Mouse (Mus musculus): ENCODE results near the gene Slc34a3.

Gene Slc34a3

DNA sequence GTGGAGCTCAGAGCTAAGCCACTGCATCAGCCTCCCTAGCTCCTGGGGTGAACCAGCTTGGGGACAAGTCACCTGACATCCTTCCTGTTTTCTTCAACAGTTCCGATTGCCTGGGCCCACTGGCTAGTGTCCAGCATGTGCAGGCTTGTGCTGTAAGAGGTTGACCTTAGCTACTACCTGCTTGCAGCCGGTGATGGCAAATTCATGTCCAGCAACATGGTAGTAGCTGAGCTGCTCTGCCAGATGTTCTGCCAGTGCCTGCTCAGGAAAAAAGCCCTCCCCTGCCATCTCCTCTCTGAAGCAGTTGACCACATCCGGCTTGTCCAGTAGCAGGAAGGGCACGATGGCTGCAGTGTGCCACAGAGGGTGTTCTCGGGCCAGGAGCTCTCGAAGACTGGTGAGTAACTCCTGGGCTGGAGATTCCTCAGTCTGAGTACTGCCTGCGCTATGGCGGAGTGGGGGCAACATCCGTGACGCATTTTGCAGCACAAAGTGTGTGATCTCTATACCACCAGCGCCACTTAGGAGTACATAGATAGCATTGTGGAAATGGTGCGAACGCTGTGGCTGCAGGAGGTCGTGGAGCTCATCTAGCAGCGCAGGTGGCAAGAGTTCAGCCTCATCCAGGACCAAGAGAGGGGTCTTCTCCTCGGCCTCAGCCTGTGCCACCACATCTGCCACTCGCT is 39.5 kb downstream of the Slc34a3 start:
- no peak for DNase-seq (ENCODE audit: low read depth, low spot score)

DNA sequence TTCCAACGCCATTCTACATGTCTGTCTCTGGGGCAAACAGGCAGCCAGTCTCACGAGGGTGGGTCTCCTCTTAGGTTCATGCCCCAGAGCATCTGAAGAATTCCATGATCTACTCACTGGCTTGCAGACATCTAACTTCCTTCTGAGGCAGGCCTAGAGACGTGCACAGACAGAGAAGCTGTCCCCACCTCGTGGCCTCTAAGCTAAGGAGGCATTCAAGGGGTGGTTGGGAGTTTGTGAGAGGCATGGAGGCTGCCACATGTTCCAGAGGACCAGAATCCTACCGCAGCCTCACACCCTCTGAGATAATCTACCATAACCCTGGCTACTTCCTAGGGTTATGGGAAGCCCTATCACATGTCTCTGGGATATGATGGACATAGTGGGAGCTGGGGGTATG is 40.2 kb downstream of the Slc34a3 start:
- DNase-seq (ENCODE audit: low read depth, low spot score): no peak

- peak; percentile 46 for DNase-seq (ENCODE audit: low read depth, low spot score)
Observed at GRCm38 (mm10) chr2:25193330-25193770, 40.8 kb downstream of the Slc34a3 start.

GRCm38 (mm10) chr2:25187841-25188240 is 46.3 kb downstream of the Slc34a3 start:
- no peak for DNase-seq (ENCODE audit: low read depth, low spot score)

DNA sequence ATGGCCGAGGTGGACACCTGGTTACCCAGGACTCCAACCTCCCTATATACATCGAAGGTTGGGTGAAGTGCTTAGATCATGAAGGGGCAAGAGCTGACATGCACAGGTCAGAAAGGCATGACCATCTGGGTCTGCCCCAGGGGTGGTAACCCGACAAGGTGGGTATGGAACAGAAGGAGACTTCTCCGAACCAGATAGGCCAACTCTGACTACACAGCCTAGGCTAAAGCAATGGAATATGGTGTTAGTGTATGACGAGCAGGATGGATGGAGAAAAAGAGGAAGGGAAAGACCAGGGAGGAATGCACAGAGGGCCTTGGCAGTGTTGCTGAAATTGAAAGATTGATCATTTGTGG is 47.6 kb downstream of the Slc34a3 start:
- no peak for DNase-seq (ENCODE audit: low read depth, low spot score)

DNA sequence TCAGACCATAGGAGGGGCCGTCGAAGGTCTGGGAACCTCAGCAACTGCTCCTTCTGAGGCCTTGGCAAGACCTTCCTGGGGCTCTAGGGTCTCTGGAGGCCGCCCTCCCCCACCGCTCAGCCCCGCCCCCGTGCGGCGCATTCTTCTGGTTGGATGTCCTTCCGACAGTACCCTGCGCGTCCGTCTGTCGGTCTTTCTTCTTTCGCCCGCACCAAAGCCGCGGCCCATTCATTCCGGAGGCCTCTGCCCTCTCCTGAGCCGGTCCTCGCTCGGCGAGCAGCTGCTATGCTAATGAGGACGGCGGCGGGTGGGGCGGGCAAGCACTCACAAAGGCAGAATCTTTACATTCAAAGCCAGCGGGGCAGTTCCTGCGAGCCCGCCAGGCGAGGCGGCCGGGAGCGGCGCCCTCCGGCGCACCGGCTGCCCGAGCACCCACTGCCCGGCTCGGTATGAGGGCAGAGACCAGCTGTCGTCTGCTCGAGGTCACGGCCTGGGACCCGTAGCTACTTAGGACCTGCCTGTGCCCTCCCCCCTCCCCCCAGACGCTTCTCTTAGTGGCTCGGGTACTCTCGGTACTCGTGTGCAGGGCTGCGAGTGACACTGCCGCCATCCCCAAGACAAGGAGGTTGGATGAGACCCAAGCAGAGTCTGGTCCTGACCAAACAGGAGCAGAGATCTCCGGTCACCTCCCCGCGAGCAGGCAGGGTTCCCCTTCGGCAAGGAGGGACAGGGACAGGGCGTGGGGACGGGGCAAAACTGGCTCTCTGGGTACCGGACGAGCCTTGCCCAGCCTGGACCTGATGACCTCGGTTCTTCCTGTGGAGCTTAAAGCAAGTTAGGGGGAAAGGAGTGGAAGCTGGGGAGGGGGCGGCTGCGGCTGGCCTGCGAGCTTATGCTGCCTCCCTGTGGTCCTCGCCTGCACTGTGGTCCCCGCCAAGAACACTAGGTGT is 48.3 kb downstream of the Slc34a3 start:
- DNase-seq (ENCODE audit: low read depth, low spot score): no peak

- no peak for DNase-seq (ENCODE audit: low read depth, low spot score)
Observed at GRCm38 (mm10) chr2:25184496-25184895, 49.7 kb downstream of the Slc34a3 start.

GRCm38 (mm10) chr2:25183336-25183735 is 50.8 kb downstream of the Slc34a3 start:
- DNase-seq (ENCODE audit: low read depth, low spot score): no peak

- DNase-seq (ENCODE audit: low read depth, low spot score): no peak
Observed at GRCm38 (mm10) chr2:25182664-25183063, 51.5 kb downstream of the Slc34a3 start.

DNA sequence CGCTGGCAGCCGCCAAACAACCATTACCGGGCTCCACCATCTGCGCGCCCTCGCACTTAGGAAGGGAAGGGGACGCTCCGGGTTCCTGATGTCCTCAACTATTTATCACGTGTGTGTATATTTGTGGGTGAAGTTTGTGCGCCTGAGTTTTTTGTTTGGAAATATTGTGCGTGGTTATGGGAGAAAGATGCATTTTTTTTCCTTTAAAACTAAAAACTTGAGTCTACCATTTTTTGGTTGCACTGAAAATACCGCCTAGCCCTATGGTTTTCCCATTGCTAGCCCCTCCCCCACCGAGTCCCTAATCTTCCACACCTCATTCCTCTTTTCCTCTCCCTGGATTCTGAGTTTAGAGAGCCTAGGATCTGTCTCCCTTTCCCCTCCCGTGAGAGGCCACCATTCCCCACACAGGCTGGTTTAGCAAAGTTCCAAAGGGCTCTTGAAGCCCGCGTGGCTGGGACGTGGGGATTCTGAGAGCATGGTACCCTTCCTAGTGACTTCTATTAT is 52.2 kb downstream of the Slc34a3 start:
- no peak for DNase-seq (ENCODE audit: low read depth, low spot score)

DNA sequence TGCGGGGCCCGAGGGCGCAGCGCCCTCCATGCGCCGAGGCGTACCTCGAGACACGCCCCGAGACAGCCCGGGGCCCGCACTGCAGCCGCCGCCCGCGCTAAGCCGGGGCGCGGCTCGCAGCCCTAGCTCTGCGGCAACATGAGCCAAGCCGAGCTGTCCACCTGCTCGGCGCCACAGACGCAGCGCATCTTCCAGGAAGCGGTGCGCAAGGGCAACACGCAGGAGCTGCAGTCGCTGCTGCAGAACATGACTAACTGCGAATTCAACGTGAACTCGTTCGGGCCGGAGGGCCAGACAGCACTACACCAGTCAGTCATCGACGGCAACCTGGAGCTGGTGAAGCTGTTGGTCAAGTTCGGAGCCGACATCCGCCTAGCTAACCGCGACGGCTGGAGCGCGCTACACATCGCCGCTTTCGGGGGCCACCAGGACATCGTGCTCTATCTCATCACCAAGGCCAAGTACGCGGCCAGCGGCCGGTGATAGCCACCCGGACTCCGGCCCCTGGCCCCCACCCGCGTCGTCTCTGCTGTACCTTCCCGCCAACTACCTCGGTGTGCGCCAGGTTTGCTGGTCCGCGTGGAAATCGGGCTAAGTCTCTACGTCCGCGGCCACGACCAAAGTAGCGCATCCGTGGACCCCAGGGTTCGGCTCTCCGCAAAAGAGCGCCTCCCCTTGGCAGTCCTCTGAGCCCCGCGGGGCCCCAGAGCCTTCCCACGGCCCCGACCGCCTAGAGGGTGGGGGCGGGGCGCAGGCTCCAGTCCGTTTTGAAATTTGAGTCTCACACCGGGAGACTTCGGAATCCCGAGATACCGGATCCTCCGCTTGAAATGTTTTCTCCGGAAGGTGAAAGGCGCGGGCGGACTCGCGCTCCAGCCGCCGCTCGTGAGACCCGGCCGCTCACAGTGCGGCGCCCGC is 52.9 kb downstream of the Slc34a3 start:
- no peak for DNase-seq (ENCODE audit: low read depth, low spot score)

DNA sequence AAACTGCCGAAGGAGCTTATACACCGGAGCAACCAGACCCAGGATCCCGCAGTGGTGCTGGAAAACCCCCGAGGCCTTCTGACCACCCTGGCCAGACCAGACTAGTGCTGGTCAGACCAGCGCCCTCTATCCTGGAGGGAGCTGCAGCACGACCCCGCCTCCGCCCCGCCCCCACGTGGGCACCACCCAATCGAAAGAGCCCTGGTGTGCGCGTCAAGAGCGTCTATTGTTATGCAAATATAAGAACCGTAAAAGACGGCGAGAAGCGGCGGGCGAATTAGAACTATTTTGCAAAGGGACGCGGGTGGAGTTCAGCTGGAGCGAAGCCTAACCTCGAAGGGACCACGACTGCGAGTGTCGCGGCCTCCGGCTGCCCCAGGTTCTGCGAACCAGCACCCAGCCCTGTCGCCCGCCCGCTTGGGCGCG is 53.7 kb downstream of the Slc34a3 start, which contains the start of gene Nrarp:
Gene Nrarp, plus strand, starts transcription at position 281 of the 426 bp plus-strand sequence.
- DNase-seq (ENCODE audit: low read depth, low spot score): peak; percentile 57

GRCm38 (mm10) chr2:25179566-25180217 is 54.5 kb downstream of the Slc34a3 start:
- no peak for DNase-seq (ENCODE audit: low read depth, low spot score)

Data from retina, adult 2 months (tissue).